Mouse (Mus musculus) hindbrain, postnatal 0 days (tissue): ENCODE results near the gene Sae1. TPM values are rescaled to one million over a fixed set of nuclear protein-coding genes. Genes with fewer than 3 reads are reported as not detected.

Source experiments
- ATAC-seq: fragments of 200-750 bp; cut with Nextera tagmentation; 2 replicates; pipeline ENCODE4 v1.8.0; 2017; ENCODE audit warnings: mild to moderate bottlenecking, moderate TSS enrichment, moderate library complexity
- DNase-seq: peaks from one replicate; pipeline ENCODE4 v3.0.0-alpha.2; 2015; ENCODE audit warnings: low spot score
- H3K27ac ChIP-seq: fragments of 300-500 bp; sonication (generic); 2 replicates; pipeline ENCODE4 v1.5.1; 2014; ENCODE audit warnings: mild to moderate bottlenecking
- H3K27me3 ChIP-seq: fragments of 300-500 bp; sonication (generic); 2 replicates; pipeline ENCODE4 v1.6.1; 2014; ENCODE audit warnings: low read length, mixed read lengths; ENCODE audit not compliant: insufficient read depth
- H3K36me3 ChIP-seq: fragments of 300-500 bp; sonication (generic); 2 replicates; pipeline ENCODE4 v1.6.1; 2014; ENCODE audit warnings: low read length, mixed read lengths; ENCODE audit not compliant: insufficient read depth
- H3K4me1 ChIP-seq: fragments of 300-500 bp; sonication (generic); 2 replicates; pipeline ENCODE4 v1.6.1; 2014; ENCODE audit warnings: antibody characterized with exemption, low read length, mixed read lengths; ENCODE audit not compliant: insufficient read depth
- H3K4me2 ChIP-seq: fragments of 300-500 bp; sonication (generic); 2 replicates; pipeline ENCODE4 v1.6.1; 2014; ENCODE audit warnings: low read depth, mild to moderate bottlenecking, low read length, moderate library complexity, mixed read lengths
- H3K4me3 ChIP-seq: fragments of 300-500 bp; sonication (generic); 2 replicates; pipeline ENCODE4 v1.5.1; 2014; ENCODE audit warnings: low read length
- H3K9ac ChIP-seq: fragments of 300-500 bp; sonication (generic); replicated peaks from 2 replicates; pipeline ENCODE4 v1.6.1; 2014; ENCODE audit warnings: mild to moderate bottlenecking, low read length, moderate library complexity, mixed read lengths
- H3K9me3 ChIP-seq: fragments of 300-500 bp; sonication (generic); 2 replicates; pipeline ENCODE4 v1.6.1; 2016; ENCODE audit warnings: low read length, mixed read lengths
- CTCF ChIP-seq: IDR thresholded peaks from 2 replicates; pipeline ENCODE4 v1.5.1; 2016; ENCODE audit warnings: antibody characterized with exemption, control low read depth, low read depth
- WGBS: fragments of 180-500 bp; shearing (Covaris S2); extraction: QIAGEN DNeasy Blood & Tissue Kit; methylation state at CpG from one replicate; pipeline ENCODE4 v1.1.7; 2014; 5-methylcytosine and 5-hydroxymethylcytosine counted together
- polyA plus RNA-seq: library from polyadenylated mRNA; unstranded; fragments of >200 nt; fragmentation: Nextera tagmentation; extraction: Ambion mirVana; gene quantifications from 2 replicates; pipeline ENCODE4 v1.2.1, GENCODE M21; 2015
- total RNA-seq: library from RNA; depleted of rRNA; stranded (reverse); fragments of >200 nt; gene quantifications from 2 replicates; pipeline ENCODE4 v1.2.3, GENCODE M21; 2014; rRNA removed

The Sae1 gene
- total RNA-seq = 88.6 and 89.4 TPM in 2 replicates
- polyA plus RNA-seq = 215 and 216 TPM in 2 replicates

DNA sequence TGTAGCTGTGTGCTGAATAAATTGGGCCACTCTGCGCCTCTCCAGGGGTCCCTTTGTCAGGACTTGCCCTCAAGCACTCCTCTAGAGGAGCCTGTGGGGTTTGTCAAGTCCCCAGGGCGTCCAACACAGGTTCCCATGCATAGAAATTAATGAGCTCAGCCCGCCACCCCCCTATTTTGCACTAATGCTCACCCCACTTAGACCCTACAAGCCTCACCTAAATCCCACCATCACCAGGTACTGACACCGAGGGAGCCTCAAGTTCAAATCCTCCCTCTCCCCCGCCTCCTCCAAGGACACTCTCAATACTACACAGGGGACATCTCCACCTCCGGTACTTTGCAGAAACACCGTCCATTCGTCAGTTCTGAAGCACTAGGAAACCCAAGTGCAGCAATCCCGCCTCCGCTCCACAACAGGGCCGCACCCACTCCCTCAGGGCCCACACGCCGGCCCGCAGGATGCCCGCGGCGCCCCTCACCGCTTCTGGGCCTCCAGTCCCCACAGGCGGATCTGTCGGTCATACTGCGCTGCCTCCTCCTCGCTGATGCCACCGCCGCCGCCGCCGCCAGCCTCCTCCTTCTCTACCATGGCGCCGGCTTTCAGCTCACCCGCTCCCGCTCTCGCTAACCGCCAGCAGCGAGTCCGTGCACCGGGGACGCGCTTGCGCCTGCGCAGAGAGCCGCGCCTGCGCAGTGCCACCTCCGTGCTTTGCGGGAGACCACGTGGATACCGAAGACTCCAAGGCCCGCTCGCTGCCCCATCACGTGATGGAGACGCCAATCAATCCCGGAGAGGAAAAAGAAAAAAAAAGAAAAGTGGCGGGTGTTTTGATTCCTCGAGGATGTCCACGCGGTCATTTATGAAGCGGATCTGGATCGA, at the start of gene Sae1:
TSS of gene Sae1 (minus strand) at position 647 of the 882 bp plus-strand sequence.
- no peaks in the 10 kb centered on the region for H3K9me3 ChIP-seq
- H3K27ac ChIP-seq = peak within 1 kb of the TSS; percentile 85
- H3K9ac ChIP-seq = peak within 1 kb of the TSS; percentile 95
- WGBS = under 1% methylated on average over 57 of the region's 58 CpGs
- H3K27me3 ChIP-seq = no peaks in the 10 kb centered on the region
- peak within 1 kb of the TSS; percentile 79 for H3K4me2 ChIP-seq
- peaks cover 11% of the 10 kb centered on the region; the same call in 1 of the 2 replicates for H3K4me1 ChIP-seq
- ATAC-seq (peak; percentile 96), DNase-seq (peak; percentile 98)
- H3K36me3 ChIP-seq = no peaks in the 10 kb centered on the region
- no peak for TF ChIP-seq CTCF
- H3K4me3 ChIP-seq = peak within 1 kb of the TSS; percentile 98

GRCm38 (mm10) chr7:16435088-16435487, 47.5 kb upstream of the Sae1 start:
- Histone ChIP-seq H3K4me2 (no peak overlapping the region), H3K36me3 (peaks cover 60% of the 10 kb centered on the region), H3K27me3 (no peaks in the 10 kb centered on the region), H3K4me1 (no peaks in the 10 kb centered on the region), H3K27ac (no peak overlapping the region), H3K4me3 (no peak overlapping the region), H3K9me3 (no peaks in the 10 kb centered on the region), H3K9ac (no peak overlapping the region)
- ATAC-seq (no peak), DNase-seq (no peak)
- TF ChIP-seq CTCF = no peak
- WGBS = 81% methylated on average over 9 of the region's 9 CpGs

- no peak overlapping the region for H3K4me2 ChIP-seq
- 82% methylated on average over 3 of the region's 3 CpGs for WGBS
These were observed 45.9 kb upstream of the Sae1 start for GRCm38 (mm10) chr7:16433352-16433971.

DNA sequence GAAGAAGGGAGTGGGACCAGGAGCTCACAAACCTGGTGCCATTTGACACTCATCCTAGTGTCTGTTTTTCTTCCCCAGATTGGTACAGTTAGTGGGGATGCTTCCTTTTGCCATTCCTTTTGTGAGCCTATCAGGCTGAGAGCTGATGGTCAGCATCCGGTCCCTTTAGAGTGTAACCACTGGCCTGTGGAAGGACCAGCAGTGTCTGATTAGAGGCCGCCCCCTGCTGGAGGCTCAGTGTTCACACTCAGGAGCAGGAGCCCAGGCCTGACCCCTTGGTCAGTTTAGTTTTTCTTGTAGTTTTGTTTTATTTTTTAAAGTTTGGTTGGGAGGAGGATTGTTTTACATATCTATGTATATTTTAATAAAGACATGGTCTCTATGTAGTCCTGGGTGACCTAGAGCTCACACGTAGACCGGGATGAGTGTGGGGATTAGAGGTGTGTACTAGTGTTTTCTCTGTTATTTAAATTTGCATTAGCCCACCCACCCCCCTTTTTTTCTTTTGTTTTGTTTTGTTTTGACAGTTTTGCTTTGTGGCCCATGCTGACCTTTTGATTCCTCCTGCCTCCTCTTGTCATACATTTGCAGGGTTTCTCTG, 38.6 kb upstream of the Sae1 start:
- 58% methylated on average over 4 of the region's 4 CpGs for WGBS
- no peaks in the 10 kb centered on the region for H3K4me1 ChIP-seq
- H3K9me3 ChIP-seq = no peaks in the 10 kb centered on the region
- H3K27me3 ChIP-seq = no peaks in the 10 kb centered on the region
- TF ChIP-seq CTCF = peak; percentile 85
- no peak overlapping the region for H3K9ac ChIP-seq
- H3K4me2 ChIP-seq = no peak overlapping the region
- peaks cover 92% of the 10 kb centered on the region for H3K36me3 ChIP-seq
- ATAC-seq = peak; percentile 77
- no peak overlapping the region for H3K27ac ChIP-seq
- peak; percentile 79 for DNase-seq
- H3K4me3 ChIP-seq = no peak overlapping the region

More at GRCm38 (mm10) chr7:16433352-16433971, 45.9 kb upstream of the Sae1 start:
- Histone ChIP-seq H3K9me3 (no peaks in the 10 kb centered on the region), H3K27me3 (no peaks in the 10 kb centered on the region), H3K4me3 (no peak overlapping the region), H3K9ac (no peak overlapping the region), H3K4me1 (no peaks in the 10 kb centered on the region), H3K27ac (no peak overlapping the region), H3K36me3 (peaks cover 76% of the 10 kb centered on the region)
- TF ChIP-seq CTCF = no peak
- no peak for DNase-seq
- ATAC-seq = no peak

GRCm38 (mm10) chr7:16425721-16426120, 38.1 kb upstream of the Sae1 start:
- Histone ChIP-seq H3K4me3 (no peak overlapping the region), H3K27me3 (no peaks in the 10 kb centered on the region), H3K4me2 (no peak overlapping the region), H3K36me3 (peaks cover 94% of the 10 kb centered on the region), H3K9ac (no peak overlapping the region), H3K27ac (no peak overlapping the region), H3K9me3 (no peaks in the 10 kb centered on the region), H3K4me1 (no peaks in the 10 kb centered on the region)
- WGBS = 92% methylated on average over 10 of the region's 10 CpGs
- no peak for DNase-seq
- peak; percentile 17; the same call in 1 of the 2 replicates for ATAC-seq
- TF ChIP-seq CTCF = no peak

DNA sequence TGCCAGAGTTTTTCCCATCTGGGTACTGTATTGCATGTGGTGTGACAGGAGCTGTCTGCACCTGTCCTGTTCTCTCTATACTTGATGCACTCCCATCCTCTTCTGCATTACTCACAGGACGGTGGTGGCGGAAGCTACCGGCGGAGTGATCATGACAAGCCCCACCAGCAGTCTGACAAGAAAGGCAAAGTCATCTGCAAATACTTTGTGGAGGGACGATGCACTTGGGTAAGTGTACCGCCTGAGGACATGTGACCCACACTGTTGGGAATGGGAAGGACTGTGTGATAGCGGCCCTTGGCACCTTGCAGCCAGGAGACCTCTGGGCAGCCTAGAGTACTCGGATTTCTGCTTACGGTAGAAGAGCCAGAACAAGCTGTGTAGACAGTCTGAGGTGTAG, 36.1 kb upstream of the Sae1 start:
- Histone ChIP-seq H3K4me3 (no peak overlapping the region), H3K9me3 (no peaks in the 10 kb centered on the region), H3K4me1 (no peaks in the 10 kb centered on the region), H3K27ac (no peak overlapping the region), H3K36me3 (peaks cover 93% of the 10 kb centered on the region), H3K9ac (no peak overlapping the region), H3K27me3 (no peaks in the 10 kb centered on the region), H3K4me2 (no peak overlapping the region)
- TF ChIP-seq CTCF = no peak
- DNase-seq (no peak), ATAC-seq (no peak)
- 94% methylated on average over 9 of the region's 9 CpGs for WGBS
